Mouse (Mus musculus): ENCODE results near the gene C1qa. TPM values are rescaled to one million over a fixed set of nuclear protein-coding genes. Genes with fewer than 3 reads are reported as not detected.

Gene C1qa
- polyA plus RNA-seq, 1 experiment from 2014 or later = 23.0 TPM

GRCm38 (mm10) chr4:136919526-136919925 lies 20.9 kb upstream of the C1qa start:
- Histone ChIP-seq H3K4me1 (no peaks in the 10 kb centered on the region), H3K36me3 (no peaks in the 10 kb centered on the region), H3K27me3 (peaks cover 29% of the 10 kb centered on the region), H3K9me3 (no peaks in the 10 kb centered on the region), H3K4me3 (no peak overlapping the region), H3K4me2 (replicated peaks) (no peak overlapping the region), H3K27ac (no peak overlapping the region), H3K9ac (no peak overlapping the region)
- 73% methylated on average over 3 of the region's 3 CpGs for WGBS
- no peak for ATAC-seq (ENCODE audit: low FRiP score, low read depth)

- WGBS = 84% methylated on average over 8 of the region's 8 CpGs
- H3K4me2 ChIP-seq (replicated peaks) = no peak overlapping the region
- H3K9ac ChIP-seq = no peak overlapping the region
- no peak overlapping the region for H3K27ac ChIP-seq
- H3K4me3 ChIP-seq = no peak overlapping the region
- H3K4me1 ChIP-seq = no peaks in the 10 kb centered on the region
- H3K27me3 ChIP-seq = peaks cover 33% of the 10 kb centered on the region
- no peaks in the 10 kb centered on the region for H3K36me3 ChIP-seq
- no peaks in the 10 kb centered on the region for H3K9me3 ChIP-seq
- no peak for ATAC-seq (ENCODE audit: low FRiP score, low read depth)
These were observed 20.2 kb upstream of the C1qa start for GRCm38 (mm10) chr4:136918834-136919233.

DNA sequence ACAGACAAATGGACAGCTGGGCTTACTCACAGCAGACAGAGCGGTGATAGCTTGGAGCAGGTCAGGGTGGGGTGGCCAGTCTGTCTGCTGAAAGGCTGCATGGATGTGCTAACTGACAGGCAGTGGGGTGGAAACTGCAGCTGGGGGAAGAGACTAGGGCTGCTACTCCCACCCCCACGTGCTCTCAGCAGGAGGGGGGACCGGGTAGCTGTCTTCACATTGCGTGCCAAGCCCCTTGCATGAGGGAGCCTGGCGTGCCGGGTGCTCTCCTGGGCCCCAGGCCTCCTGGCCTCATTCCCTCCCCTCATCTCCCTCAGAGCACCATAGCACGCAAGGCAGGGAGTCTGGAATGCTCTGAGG lies 18.5 kb upstream of the C1qa start:
- H3K4me1 ChIP-seq = no peaks in the 10 kb centered on the region
- H3K27ac ChIP-seq = no peak overlapping the region
- no peaks in the 10 kb centered on the region for H3K36me3 ChIP-seq
- H3K27me3 ChIP-seq = peaks cover 49% of the 10 kb centered on the region
- 37% methylated on average over 7 of the region's 7 CpGs for WGBS
- H3K9ac ChIP-seq = no peak overlapping the region
- ATAC-seq (ENCODE audit: low FRiP score, low read depth) = no peak
- H3K4me3 ChIP-seq = no peak overlapping the region
- no peak overlapping the region for H3K4me2 ChIP-seq (replicated peaks)
- no peaks in the 10 kb centered on the region for H3K9me3 ChIP-seq

DNA sequence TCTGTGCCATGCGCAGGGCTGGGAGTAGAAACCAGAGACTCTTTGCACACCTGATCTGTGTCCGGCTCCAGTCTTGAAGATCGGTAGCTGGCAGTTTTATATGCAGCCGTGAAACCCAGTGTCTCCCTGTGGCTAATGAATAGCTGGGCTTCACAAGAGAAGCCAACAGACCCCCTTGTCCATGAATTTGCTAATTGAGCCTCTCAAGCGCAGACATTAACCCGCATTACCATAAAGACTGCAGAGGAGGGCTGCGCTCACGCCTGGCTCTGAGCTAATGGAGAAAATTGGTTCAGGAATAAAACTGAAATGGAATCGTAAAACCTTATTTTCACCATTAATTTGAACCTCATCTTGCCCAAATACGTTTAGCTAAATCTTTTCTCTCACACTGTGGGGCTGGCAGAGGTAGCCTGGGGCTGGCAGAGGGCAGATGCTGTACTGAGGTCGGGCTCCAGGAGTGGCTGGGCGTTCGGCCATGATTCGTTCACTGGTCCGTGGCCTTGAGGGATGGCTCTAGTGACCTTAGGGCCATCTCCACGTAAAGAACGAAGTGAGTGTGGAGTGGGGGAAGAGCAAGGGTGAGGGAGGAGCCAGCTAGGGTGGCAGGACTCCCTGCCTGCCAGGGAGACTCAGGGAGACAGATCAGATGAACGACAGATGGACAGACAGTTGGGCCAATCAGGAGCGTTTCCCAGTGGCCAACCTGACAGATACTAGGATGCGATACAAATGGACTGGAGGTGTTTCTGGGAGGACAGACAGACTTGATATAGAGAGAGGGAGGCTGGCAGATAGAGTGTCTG lies 18.0 kb upstream of the C1qa start:
- 50% methylated on average over 20 of the region's 20 CpGs for WGBS
- Histone ChIP-seq H3K9ac (no peak overlapping the region), H3K9me3 (no peaks in the 10 kb centered on the region), H3K4me3 (no peak overlapping the region), H3K4me2 (replicated peaks) (no peak overlapping the region), H3K36me3 (no peaks in the 10 kb centered on the region), H3K27me3 (peaks cover 55% of the 10 kb centered on the region), H3K27ac (no peak overlapping the region), H3K4me1 (0 out of 2 replicates have a peak, but pooled peaks cover 2% of the 10 kb centered on the region)
- no peak for ATAC-seq (ENCODE audit: low FRiP score, low read depth)

- ATAC-seq (ENCODE audit: low FRiP score, low read depth) = no peak
- peaks cover 77% of the 10 kb centered on the region for H3K27me3 ChIP-seq
- H3K36me3 ChIP-seq = no peaks in the 10 kb centered on the region
- no peak overlapping the region for H3K27ac ChIP-seq
- H3K4me2 ChIP-seq (replicated peaks) = no peak overlapping the region
- no peak overlapping the region for H3K4me3 ChIP-seq
- no peak overlapping the region for H3K9ac ChIP-seq
- H3K9me3 ChIP-seq = no peaks in the 10 kb centered on the region
- WGBS = 12% methylated on average over 9 of the region's 9 CpGs
- 0 out of 2 replicates have a peak, but pooled peaks cover 5% of the 10 kb centered on the region for H3K4me1 ChIP-seq
These were observed 14.2 kb upstream of the C1qa start for GRCm38 (mm10) chr4:136912841-136913240.

- H3K4me2 ChIP-seq (replicated peaks) = no peak overlapping the region
- peaks cover 80% of the 10 kb centered on the region for H3K27me3 ChIP-seq
- no peak overlapping the region for H3K4me3 ChIP-seq
- ATAC-seq (ENCODE audit: low FRiP score, low read depth) = no peak
- H3K9ac ChIP-seq = no peak overlapping the region
- no peak overlapping the region for H3K27ac ChIP-seq
- no peaks in the 10 kb centered on the region for H3K36me3 ChIP-seq
- 35% methylated on average over 9 of the region's 9 CpGs for WGBS
- H3K4me1 ChIP-seq = 0 out of 2 replicates have a peak, but pooled peaks cover 5% of the 10 kb centered on the region
- no peaks in the 10 kb centered on the region for H3K9me3 ChIP-seq
These were observed 13.2 kb upstream of the C1qa start for GRCm38 (mm10) chr4:136911804-136912203.

GRCm38 (mm10) chr4:136911211-136911646 lies 12.6 kb upstream of the C1qa start:
- H3K4me3 ChIP-seq = no peak overlapping the region
- H3K36me3 ChIP-seq = no peaks in the 10 kb centered on the region
- 2% methylated on average over 17 of the region's 17 CpGs for WGBS
- H3K4me2 ChIP-seq (replicated peaks) = no peak overlapping the region
- H3K9ac ChIP-seq = no peak overlapping the region
- 0 out of 2 replicates have a peak, but pooled peaks cover 5% of the 10 kb centered on the region for H3K4me1 ChIP-seq
- peaks cover 81% of the 10 kb centered on the region for H3K27me3 ChIP-seq
- H3K9me3 ChIP-seq = no peaks in the 10 kb centered on the region
- ATAC-seq (ENCODE audit: low FRiP score, low read depth) = no peak
- H3K27ac ChIP-seq = no peak overlapping the region

GRCm38 (mm10) chr4:136907809-136908208 lies 9.2 kb upstream of the C1qa start:
- Histone ChIP-seq H3K4me1 (0 out of 2 replicates have a peak, but pooled peaks cover 5% of the 10 kb centered on the region), H3K4me2 (replicated peaks) (no peak overlapping the region), H3K27me3 (peaks cover 89% of the 10 kb centered on the region), H3K9ac (no peak overlapping the region), H3K4me3 (no peak overlapping the region), H3K27ac (no peak overlapping the region), H3K36me3 (no peaks in the 10 kb centered on the region), H3K9me3 (no peaks in the 10 kb centered on the region)
- no peak for ATAC-seq (ENCODE audit: low FRiP score, low read depth)

DNA sequence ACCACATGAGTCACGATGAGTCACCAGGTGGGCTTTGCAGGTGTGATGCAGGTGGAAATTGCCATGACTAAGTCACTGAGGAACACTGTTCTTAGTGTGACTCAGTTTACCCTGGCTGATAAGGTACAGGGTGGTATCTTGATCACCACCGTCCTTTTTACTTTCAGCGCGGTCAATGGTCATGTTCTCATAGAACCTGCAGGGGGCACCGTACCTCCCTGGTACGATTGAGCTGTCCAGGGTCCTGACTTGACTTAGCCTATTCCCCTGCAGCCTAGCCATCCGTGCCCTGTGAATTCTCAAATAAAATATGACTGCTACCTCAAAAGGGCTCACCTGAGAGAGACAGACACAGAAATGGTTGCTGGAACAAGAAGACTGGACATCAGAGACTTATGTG lies 8.4 kb upstream of the C1qa start:
- ATAC-seq (ENCODE audit: low FRiP score, low read depth) = no peak
- Histone ChIP-seq H3K27me3 (peaks cover 89% of the 10 kb centered on the region), H3K27ac (no peak overlapping the region), H3K9ac (no peak overlapping the region), H3K36me3 (no peaks in the 10 kb centered on the region), H3K4me3 (no peak overlapping the region), H3K4me1 (0 out of 2 replicates have a peak, but pooled peaks cover 5% of the 10 kb centered on the region), H3K9me3 (no peaks in the 10 kb centered on the region), H3K4me2 (replicated peaks) (no peak overlapping the region)
- 11% methylated on average over 7 of the region's 7 CpGs for WGBS

DNA sequence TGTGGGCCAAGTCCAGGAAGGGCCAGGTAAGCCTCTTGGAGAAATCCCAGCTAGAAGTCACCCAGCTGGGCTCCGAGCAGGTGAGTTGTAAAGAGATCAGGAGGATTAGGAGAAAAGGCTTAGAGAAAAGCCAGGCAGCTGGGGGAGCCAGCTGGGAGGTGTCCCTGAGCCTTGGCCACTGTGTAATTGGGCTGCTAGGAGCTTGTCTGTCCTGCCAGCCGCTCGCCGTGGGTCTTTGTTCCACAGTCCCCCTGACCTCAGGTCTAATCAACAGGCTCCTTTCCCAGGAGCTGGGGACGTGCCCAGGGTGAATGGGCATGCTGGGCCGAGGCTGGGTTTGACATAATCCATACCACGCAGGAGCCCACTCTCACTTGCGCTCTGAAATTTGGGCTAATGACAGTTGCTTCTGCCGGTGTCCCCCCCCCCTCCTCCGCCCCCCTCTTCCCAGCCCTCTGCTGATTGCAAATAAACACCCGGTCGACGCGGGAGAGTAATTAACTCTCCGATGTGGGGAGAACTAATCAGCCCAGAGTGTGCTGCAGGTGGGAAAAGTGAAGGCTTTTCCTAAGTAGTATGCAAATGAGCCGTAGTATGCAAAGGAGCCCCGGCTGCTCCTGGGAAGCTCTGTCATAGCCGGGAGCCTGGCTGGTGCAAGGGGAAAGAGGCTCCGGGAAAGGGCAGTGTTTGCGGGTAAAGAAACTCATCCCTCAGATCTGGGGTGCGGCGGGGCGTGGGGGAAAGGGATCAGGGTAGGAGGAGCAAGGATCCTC lies 6.3 kb upstream of the C1qa start:
- Histone ChIP-seq H3K9ac (no peak overlapping the region), H3K27ac (no peak overlapping the region), H3K36me3 (no peaks in the 10 kb centered on the region), H3K4me1 (no peaks in the 10 kb centered on the region), H3K9me3 (no peaks in the 10 kb centered on the region), H3K4me2 (replicated peaks) (no peak overlapping the region), H3K27me3 (peaks cover 69% of the 10 kb centered on the region), H3K4me3 (no peak overlapping the region)
- 3% methylated on average over 23 of the region's 23 CpGs for WGBS
- no peak for ATAC-seq (ENCODE audit: low FRiP score, low read depth)

- no peak overlapping the region for H3K9ac ChIP-seq
- no peak overlapping the region for H3K27ac ChIP-seq
- no peak overlapping the region for H3K4me2 ChIP-seq (replicated peaks)
- ATAC-seq (ENCODE audit: low FRiP score, low read depth) = no peak
- 65% methylated on average over 7 of the region's 7 CpGs for WGBS
- no peaks in the 10 kb centered on the region for H3K36me3 ChIP-seq
- H3K4me3 ChIP-seq = no peak overlapping the region
- peaks cover 62% of the 10 kb centered on the region for H3K27me3 ChIP-seq
- no peaks in the 10 kb centered on the region for H3K9me3 ChIP-seq
- 0 out of 2 replicates have a peak, but pooled peaks cover 9% of the 10 kb centered on the region for H3K4me1 ChIP-seq
These were observed 551 bp upstream of the C1qa start for GRCm38 (mm10) chr4:136899154-136899553.

DNA sequence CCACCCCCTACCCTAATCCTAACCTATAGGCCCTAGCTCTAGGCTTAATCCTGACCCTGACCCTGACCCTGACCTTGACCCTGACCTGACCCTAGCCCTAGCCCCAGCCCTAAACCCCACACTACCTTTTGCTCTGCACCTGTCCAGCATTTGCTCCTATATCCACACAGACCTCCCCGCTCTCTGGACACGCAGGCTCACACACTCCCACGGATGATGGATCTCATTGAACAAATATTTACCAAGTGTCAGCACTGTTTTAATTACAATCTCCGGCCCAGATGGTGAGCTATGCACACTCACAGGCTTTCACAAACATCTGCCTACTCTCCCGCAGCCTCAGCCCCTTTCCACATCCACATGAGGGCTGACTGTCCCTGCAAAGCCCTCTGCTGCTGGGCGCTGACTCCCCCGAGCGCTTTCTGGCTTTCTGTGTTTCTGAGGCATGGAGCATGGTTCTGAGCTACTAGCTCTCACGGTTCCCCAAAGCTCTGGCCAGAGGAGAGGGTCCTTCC lies 462 bp downstream of the C1qa start:
- H3K4me2 ChIP-seq (replicated peaks) = no peak overlapping the region
- WGBS = 67% methylated on average over 9 of the region's 9 CpGs

More for the DNA sequence above, 462 bp downstream of the C1qa start:
- Histone ChIP-seq H3K27ac (no peak overlapping the region), H3K9ac (no peak overlapping the region), H3K9me3 (no peaks in the 10 kb centered on the region), H3K36me3 (no peaks in the 10 kb centered on the region), H3K27me3 (peaks cover 62% of the 10 kb centered on the region), H3K4me3 (no peak overlapping the region), H3K4me1 (0 out of 2 replicates have a peak, but pooled peaks cover 9% of the 10 kb centered on the region)
- no peak for ATAC-seq (ENCODE audit: low FRiP score, low read depth)
